Mouse (Mus musculus) kidney, postnatal 25 days (tissue): Measurements from ENCODE around the gene Wdr81.

ENCODE experiments used
- DNase-seq, 2 experiments: peaks; one replicate each; pipeline ENCODE4 v3.0.0; 2021; ENCODE audit warnings: mixed read lengths in 2 of 2

The Wdr81 gene

GRCm38 (mm10) chr11:75395611-75396010 lies 58.9 kb downstream of the Wdr81 start:
- DNase-seq: no peak
